9 mouse cellular contexts compared by ENCODE assay signal in genomic region chr5:113365921-113366320, GRCm38 (mm10). TPM values are rescaled to one million over a fixed set of nuclear protein-coding genes. Genes with fewer than 3 reads are reported as not detected.
DNase-seq lines count a peak whose midpoint lies in the region; ATAC-seq and TF ChIP-seq lines count a peak whose summit lies in the region.
"Had no signal": no experiment of that assay in that cellular context is flagged by ENCODE, and none has a peak within 500 bp of the region (broad histone marks: within the 10 kb centered on the region; RNA-seq: fewer than 3 reads in every experiment).

No protein-coding gene starts in this region.

- H3K4me1 ChIP-seq in kidney, adult 2 months (ENCODE audit: control insufficient read depth, insufficient read depth, low read length) = no peaks in the 10 kb centered on the region
- H3K4me1 ChIP-seq in limb, embryonic 10.5 days = 0 out of 2 replicates have a peak, but pooled peaks cover 3% of the 10 kb centered on the region
- H3K4me1 ChIP-seq in stomach, embryonic 16.5 days (ENCODE audit: control insufficient read depth, insufficient read depth, low read length) = no peaks in the 10 kb centered on the region
- H3K4me1 ChIP-seq: stomach, embryonic 15.5 days had no signal

- no peak overlapping the region for H3K9ac ChIP-seq in stomach, embryonic 16.5 days (ENCODE audit: low read length)
- H3K9ac ChIP-seq: stomach, embryonic 15.5 days had no signal

- WGBS in kidney, adult 2 months = 4% methylated on average over 20 of the region's 20 CpGs
- 6% methylated on average over 20 of the region's 20 CpGs for WGBS in limb, embryonic 10.5 days
- 5% methylated on average over 20 of the region's 20 CpGs for WGBS in stomach, embryonic 16.5 days

- no peak for TF ChIP-seq POLR2A in kidney, adult 2 months (IDR thresholded peaks at IDR 0.05; ENCODE audit: low read depth, low read length)

- no peak overlapping the region for H3K27ac ChIP-seq in kidney, adult 2 months (ENCODE audit: insufficient read depth, low read depth, low read length)
- H3K27ac ChIP-seq in limb, embryonic 10.5 days = no peak overlapping the region
- H3K27ac ChIP-seq in stomach, embryonic 16.5 days (ENCODE audit: low read length) = no peak overlapping the region
- H3K27ac ChIP-seq: stomach, embryonic 15.5 days had no signal

- no peak overlapping the region for H3K4me2 ChIP-seq in stomach, embryonic 16.5 days (ENCODE audit: low read depth, low read length)
- H3K4me2 ChIP-seq: stomach, embryonic 15.5 days had no signal

- DNase-seq in ovary, postnatal 10 days (ENCODE audit: low spot score) = peak; percentile 52
- no peak for DNase-seq in ovary, adult 18-20 months (ENCODE audit: low spot score)
- peak; percentile 93 to 96 for DNase-seq in cerebellum, postnatal 14 days
- peak; percentile 78 to 86 for DNase-seq in frontal cortex, postnatal 25 days (ENCODE audit: low spot score in 2 of 2)
- peak; percentile 72 for DNase-seq in kidney, adult 2 months
- DNase-seq in limb, embryonic 10.5 days (ENCODE audit: low spot score) = peak; percentile 86

- H3K36me3 ChIP-seq in kidney, adult 2 months (ENCODE audit: control insufficient read depth, insufficient read depth, low read length) = no peaks in the 10 kb centered on the region
- H3K36me3 ChIP-seq in limb, embryonic 10.5 days = no peaks in the 10 kb centered on the region
- H3K36me3 ChIP-seq in stomach, embryonic 16.5 days (ENCODE audit: control insufficient read depth, insufficient read depth, low read length) = no peaks in the 10 kb centered on the region
- H3K36me3 ChIP-seq: stomach, embryonic 15.5 days had no signal

- H3K27me3 ChIP-seq in kidney, adult 2 months (replicated peaks; ENCODE audit: control insufficient read depth, insufficient read depth, low read length) = no peaks in the 10 kb centered on the region
- peaks cover 20% of the 10 kb centered on the region for H3K27me3 ChIP-seq in limb, embryonic 10.5 days (ENCODE audit: low read depth, poor library complexity, severe bottlenecking)
- H3K27me3 ChIP-seq in stomach, embryonic 16.5 days (ENCODE audit: control insufficient read depth, insufficient read depth, low read length) = no peaks in the 10 kb centered on the region
- H3K27me3 ChIP-seq: stomach, embryonic 15.5 days had no signal

- peak; percentile 96 for TF ChIP-seq CTCF in kidney, adult 2 months (conservative IDR thresholded peaks at IDR 0.05; ENCODE audit: insufficient read depth, insufficient read length, low read depth, low read length)

- peak; percentile 83; the same call in 1 of the 2 replicates for ATAC-seq in monocyte, adult 5-6 weeks (replicated peaks; ENCODE audit: insufficient number of reproducible peaks, low FRiP score, low TSS enrichment, poor library complexity, severe bottlenecking)
- peak; percentile 23; the same call in 1 of the 2 replicates for ATAC-seq in stomach, embryonic 16.5 days (ENCODE audit: insufficient read depth, low FRiP score)

- no peaks in the 10 kb centered on the region for H3K9me3 ChIP-seq in limb, embryonic 10.5 days (replicated peaks)
- H3K9me3 ChIP-seq in stomach, embryonic 16.5 days (replicated peaks; ENCODE audit: control insufficient read depth, low read length) = no peaks in the 10 kb centered on the region
- H3K9me3 ChIP-seq: stomach, embryonic 15.5 days had no signal

- H3K4me3 ChIP-seq in kidney, adult 2 months (ENCODE audit: insufficient read depth, low read depth, low read length) = no peak overlapping the region
- H3K4me3 ChIP-seq in limb, embryonic 10.5 days = no peak overlapping the region
- H3K4me3 ChIP-seq in stomach, embryonic 16.5 days (replicated peaks; ENCODE audit: low read length) = no peak overlapping the region
- H3K4me3 ChIP-seq: stomach, embryonic 15.5 days had no signal

RNA-seq across cellular contexts. Expression of gene Aym1, which starts 8.8 kb away (rescaled TPM):
- polyA plus RNA-seq in kidney, adult 2 months (2012; rRNA removed) = not detected in 2 replicates
- not detected in 2 replicates for polyA plus RNA-seq in limb, embryonic 10.5 days (2016; fragmentation: Nextera tagmentation; extraction: Ambion mirVana)
- total RNA-seq in monocyte, adult 5-6 weeks (2017) = not detected in 3 replicates
- not detected in 2 replicates for polyA plus RNA-seq in stomach, embryonic 16.5 days (2015; fragmentation: Nextera tagmentation; extraction: Ambion mirVana)
- polyA plus RNA-seq: stomach, embryonic 15.5 days had no signal

RNA-seq across cellular contexts. Expression of gene Sgsm1, which starts 55.3 kb away (rescaled TPM):
- 3.5 and 3.9 TPM in 2 replicates for polyA plus RNA-seq in kidney, adult 2 months (2012; rRNA removed)
- polyA plus RNA-seq in limb, embryonic 10.5 days (2016; fragmentation: Nextera tagmentation; extraction: Ambion mirVana) = 13.4 and 15.1 TPM in 2 replicates
- 0.43 TPM in 1 of 3 replicates, not detected in the others for total RNA-seq in monocyte, adult 5-6 weeks (2017)
- 7.1 and 7.4 TPM in 2 replicates for polyA plus RNA-seq in stomach, embryonic 16.5 days (2015; fragmentation: Nextera tagmentation; extraction: Ambion mirVana)
